Mouse (Mus musculus) c-Kit-positive CD71-positive TER-119-positive erythroid progenitor cells, embryonic 14.5 days (primary cell): ENCODE results near the gene Farsa.

Experiments used
- DNase-seq: peaks from one replicate; pipeline ENCODE4 v3.0.0-alpha.2; 2013; ENCODE audit warnings: low spot score

Farsa gene

DNA sequence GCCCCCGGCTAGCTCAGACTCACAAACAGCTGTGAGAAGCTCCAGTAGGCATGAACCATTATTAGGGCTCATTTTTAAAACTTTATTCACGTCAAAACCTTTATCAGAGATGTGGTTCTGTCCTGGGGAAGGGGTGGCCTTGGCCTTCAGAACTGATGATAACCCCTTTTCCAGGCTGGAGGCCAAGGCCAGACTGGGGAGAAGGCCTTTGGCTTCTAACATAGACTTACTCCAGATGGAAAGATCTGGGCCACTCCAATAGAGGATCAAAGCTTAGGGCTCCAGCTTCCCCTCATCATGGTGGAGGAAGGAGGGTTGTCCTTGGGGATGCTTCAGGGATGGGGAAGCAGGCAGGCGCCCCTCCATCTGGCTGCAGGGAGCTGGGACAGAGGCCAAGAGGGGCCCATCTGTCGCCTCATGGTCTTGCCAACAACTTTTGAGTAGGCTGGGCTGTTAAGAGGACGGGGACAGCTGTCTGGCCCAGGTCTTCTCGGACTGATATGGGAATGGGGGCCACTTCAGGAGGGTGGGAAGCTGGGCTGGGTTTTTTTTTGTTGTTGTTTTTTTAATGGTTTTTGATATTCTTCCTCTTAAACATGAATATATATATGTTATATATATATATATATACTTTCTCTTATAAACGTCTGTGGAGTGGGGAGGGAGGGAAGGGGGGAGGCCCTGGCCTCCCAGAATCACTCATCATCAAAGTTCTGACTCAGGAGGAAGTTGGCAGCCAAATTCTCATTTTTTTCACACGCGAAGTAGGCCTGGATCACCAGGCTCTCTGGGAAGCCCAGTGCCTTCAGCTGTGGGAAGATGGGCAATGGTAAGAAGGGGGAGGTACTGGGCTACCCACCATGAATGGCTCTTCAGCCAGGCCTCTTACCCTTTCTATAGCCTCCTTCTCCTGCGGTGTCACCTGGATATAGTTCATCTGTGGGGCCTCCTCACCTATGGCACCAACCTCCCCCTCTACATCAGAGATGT, 21.6 kb upstream of the Farsa start:
- DNase-seq: no peak

DNA sequence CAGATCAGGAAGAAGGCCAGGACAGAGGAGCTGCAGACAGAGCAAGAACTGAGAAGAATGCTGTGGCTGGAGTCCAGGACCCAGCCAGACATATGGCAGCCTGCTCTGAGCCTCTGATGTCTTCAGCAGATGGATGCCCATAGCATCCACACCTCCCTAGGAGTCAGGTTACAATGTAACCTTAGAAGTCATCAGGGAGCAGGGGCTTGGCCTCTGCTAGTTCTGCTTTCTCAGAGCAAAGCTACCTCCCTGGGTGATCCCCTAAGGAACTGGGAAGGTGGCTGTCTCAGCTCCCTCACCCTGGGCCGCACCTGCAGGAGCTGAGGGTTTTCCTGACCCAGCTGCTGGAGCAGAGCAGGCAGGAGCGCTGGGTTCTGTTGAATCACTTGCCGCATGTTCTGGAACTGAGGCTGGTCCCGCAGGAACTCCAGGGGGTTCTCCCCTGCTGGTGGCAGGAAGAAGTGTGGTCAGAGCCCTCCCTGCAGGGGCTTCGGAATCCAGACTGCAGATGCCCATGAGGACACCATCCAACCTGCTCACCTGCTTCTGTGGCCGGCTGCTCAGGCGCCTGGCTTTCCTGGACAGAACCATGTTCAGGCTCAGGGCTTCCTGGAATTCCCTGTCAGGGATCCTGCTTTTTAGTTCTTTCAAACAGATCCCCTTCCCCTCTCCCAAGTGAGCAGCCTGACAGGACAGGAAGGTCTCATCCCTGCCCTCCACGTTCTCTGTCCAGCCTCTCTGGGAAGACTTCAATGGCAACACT, 19.5 kb upstream of the Farsa start:
- no peak for DNase-seq

DNA sequence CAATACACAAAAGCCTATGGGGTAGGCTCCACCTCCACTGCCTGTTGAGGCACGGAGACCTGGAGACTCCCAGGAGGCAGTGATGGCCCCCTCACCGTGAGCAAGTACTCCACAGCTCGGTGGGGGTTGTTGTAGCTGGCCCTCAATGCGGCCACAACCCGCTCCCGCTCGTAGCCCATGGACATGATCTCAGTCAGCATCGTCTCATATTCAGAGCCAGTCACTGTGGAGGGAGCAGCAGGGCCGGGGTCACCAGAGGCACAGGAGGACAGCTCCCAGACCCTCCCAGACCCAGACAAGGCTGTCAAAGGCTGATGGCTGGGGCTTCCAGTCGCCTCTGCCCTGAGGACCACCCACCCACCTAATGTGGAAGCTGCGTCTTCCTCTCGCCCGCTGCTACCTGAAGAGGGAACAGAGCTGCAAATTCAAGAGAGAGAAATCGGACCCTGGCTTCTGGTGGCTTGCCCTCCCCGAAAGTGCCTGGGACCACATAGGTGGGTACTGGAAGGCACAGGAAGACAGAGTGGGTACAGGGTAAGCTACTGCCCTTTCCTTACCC, 18.8 kb upstream of the Farsa start:
- DNase-seq: no peak

DNA sequence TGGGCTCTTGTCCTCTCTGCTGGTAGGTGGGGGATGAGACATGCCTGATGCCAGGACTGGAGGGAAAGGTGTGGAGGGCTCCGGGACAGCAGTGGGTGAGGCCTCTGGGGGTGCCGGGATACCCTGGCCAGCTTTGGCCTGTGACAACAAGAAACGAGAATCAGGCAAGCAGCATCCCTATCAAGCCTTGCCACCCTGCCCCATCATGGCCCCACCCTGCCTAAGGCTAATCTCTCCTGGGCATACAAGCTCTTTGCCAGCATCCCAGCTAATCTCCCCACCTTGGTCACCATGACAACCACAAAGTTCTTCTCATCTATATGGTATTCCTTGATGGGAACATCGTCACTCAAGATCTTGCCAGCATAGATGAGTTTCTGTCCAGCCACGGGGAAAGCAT, 18.3 kb upstream of the Farsa start:
- peak; percentile 92 for DNase-seq

DNA sequence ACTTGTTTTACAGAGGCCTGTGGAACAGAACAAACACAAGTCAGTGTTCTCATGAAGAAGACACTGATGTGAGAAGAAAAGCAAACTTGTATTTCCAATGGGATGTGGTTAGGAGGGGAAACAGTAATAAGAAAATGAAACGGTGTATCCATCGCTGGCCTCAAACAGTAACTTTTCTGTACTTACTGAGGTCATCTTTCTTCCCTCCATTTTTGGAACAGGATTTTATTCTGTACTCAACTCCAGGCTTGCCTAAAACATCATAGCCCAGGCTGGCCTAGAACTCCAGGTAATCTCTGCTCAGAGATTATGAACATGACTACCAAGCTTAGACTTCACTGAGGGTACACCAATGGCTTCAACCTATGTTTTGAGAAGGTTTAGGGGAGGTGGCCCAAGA, 17.4 kb upstream of the Farsa start:
- DNase-seq: no peak

DNA sequence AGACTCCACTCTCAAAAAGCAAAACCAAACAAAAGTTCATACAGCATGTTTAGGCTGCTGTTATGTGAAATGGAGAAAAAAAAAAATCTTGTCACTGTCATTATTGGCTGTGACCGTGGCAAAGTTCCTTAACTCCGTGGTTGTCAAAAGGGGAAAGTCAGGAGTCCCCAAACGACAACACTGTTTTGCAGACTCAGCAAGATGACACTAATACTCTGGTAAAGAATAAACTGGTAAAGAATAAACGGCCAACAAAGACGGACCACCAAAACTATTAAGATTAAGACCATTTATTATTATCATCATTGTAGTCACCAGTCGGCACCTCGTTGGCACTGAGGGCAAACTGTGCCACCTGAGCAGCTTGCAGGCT, 16.9 kb upstream of the Farsa start:
- DNase-seq: no peak

DNA sequence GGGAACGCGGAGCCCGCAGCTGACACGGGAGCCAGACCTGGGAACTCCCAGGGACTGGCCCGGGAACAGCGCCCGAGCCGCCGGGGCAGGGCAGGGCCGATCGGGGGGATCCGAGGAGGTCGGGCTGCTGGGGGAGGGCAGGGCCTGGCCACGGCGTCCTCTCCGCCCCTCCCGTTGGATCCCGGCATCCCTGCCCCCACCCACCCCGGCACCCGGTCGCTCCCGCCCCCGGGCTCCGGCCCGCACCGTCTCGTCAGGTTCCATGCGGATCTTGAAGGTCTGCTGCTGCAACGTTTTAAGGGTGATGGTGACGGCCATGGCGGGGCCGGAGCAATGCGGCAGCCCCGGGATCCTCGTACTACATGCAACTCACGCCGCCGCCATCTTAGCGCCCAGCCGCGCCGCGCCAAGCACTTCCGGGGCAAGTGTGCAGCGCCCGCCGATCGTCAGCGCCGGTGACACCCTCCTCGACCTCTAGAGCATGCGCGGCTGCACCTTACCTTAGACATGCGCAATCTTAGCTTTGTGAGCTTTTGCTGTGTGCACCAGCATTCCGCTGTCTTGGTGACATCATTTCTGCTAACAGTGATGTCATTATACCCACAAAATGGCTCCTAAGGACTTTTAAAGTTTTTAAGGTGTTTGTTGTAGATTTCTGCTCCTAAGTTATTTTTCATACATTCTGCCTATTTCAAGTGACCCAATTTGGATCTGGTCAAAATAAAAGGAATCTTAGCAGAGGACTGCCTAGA, 16.4 kb upstream of the Farsa start, which contains the start of gene Rad23a:
TSS of gene Rad23a (minus strand) at position 418 of the 752 bp plus-strand sequence.
- DNase-seq: peak; percentile 94

DNA sequence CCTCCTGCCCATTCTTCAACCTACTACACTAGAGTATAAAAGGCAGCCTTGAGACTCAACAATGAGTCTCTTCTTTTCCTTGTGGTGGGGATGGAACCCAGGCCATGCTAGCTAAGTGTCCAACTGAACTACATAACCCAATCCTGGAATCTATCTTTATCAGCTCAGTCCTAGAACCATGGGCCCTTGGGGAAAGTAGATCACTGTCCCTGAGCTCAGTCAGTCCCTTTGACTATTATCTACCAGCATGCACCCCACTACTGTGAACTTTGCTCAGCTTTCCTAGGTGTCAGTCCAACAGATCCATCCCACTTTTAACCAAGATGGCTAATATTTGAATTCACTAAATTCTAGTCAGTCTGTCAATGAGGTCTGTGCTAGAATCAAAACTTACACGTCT, 15.3 kb upstream of the Farsa start:
- no peak for DNase-seq

DNA sequence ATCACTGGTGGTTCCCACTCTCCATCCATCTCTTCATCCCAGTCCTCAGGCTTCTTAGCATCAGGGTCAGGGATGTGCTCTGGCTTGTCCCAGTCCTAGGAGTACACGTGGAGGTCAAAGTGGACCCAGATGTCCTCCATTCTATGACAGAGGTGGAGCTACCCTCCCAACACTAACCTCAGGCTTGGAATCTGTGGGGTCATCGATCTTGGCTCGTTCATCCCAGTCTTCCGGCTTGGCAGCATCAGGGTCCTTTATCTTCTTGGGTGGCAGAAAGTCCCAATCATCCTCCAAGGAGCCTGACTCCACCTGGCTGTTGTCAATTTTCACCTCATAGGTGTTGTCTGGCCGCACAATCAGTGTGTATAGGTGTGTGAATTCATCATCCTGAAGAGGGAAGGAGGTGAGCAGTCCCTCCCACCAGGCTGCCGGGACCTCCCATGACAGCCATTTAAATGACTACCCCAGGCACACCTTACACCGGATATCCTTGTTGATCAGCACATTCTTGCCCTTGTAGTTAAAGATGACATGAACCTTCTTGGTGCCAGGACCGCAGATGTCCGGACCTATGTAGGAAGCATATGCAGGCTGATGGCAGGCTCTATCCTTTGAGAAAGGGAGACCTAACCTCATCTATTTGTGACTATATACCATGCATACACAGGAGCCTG, 12.3 kb upstream of the Farsa start:
- DNase-seq: no peak

DNA sequence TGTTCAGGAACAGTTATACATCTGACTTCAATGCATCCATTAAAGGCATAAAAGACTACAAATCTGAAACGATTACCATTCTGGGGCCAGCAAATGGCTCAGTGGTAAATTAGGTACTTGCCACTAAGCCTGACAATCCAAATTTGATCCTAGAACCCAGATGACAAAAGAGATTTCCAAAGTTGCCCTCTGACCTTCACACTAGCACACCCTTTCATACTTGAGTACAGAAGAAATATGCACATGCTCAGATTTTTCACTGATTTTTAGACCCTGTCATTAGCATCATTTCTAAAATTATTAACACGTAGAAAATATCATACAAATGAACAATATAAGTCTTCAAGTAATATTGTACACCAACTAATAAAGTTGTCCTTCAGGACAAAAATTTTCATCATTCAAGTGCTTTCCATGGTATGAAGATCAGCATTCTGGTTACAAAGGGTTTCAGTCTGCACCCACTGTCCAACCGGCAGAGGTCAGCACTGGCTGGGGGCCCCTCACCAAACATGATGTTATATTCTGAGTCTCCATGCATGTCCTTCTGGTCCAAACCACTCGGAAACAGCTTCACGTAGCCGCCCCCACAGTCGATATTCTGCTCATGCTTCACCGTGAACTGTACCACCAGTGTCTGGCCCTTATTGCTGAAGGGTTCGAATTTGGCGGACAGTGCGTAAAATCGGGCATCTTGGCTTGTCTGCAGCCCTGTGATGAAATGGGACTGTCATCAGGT, 11.3 kb upstream of the Farsa start:
- DNase-seq: no peak

DNA sequence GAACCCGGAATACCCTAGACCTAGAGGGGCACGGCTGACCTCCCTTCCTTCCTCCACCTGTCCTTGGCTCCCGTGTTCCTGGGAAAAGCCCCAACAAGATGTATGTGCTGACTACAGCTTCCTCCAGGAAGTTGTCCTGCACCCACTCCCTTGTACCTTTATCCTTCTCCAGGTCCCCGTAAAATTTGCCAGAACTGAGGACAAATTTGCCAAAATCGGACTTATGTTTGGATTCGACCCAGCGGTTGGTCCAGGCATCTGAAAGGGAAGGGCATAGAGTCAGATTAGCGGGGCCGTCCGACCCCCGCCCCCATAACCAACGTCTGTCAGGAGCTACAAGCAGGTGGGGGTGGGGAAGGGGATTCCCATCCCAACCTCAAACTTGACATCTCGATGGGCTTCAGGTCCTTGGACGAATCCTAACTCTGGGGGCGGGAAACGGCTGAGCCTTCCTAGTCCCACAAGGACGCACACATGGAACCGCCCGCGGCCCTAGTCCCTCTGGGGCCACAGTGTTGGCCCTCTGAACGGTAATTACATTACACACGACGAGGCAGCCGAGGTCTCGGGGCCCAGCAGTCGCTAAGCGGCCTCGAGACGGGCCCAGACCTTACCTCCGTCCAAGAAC, 10.6 kb upstream of the Farsa start:
- DNase-seq: no peak

DNA sequence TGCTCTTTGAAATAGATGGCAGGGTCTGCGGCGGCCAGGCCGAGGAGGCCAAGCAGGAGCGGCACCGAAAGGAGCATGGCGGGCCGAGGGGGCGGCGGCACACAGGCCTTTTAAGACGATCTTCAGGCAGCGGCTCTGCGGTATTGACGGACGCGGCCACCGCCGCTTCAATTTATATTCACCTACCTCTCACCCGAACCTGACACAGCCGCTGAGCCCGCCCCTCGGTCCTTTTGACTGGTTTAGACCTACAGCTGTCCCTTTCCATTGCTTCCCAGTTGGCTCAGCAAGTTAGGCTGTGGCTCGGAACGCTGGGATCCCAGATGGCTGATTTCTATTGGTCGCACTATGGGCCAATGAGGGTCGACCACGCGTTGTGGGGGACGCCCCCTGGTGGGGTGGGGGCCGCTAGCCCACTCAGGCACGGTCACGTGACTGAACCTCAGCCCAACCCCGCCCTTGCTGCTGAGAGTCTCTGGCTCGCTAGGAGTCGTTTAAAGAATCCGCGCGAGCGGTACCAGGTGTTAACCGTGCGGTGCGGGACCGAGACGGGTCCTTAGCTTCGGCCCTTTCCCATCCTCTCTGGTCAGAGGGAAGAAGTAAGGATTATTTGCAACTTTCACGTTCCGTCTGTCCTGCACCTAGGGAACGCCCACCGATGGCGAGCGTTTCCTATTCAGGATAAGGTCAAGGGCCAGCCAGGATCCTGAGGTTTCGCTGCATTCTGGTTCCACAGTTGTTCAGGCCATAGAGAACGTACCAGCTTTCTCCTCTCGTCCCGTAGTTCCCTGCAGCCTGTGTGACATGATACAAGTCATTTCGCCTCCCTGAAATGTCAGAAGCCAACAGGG, 9.8 kb upstream of the Farsa start, which contains the start of gene Calr:
TSS of gene Calr (minus strand) at position 213 of the 851 bp plus-strand sequence.
- DNase-seq: peak; percentile 100

DNA sequence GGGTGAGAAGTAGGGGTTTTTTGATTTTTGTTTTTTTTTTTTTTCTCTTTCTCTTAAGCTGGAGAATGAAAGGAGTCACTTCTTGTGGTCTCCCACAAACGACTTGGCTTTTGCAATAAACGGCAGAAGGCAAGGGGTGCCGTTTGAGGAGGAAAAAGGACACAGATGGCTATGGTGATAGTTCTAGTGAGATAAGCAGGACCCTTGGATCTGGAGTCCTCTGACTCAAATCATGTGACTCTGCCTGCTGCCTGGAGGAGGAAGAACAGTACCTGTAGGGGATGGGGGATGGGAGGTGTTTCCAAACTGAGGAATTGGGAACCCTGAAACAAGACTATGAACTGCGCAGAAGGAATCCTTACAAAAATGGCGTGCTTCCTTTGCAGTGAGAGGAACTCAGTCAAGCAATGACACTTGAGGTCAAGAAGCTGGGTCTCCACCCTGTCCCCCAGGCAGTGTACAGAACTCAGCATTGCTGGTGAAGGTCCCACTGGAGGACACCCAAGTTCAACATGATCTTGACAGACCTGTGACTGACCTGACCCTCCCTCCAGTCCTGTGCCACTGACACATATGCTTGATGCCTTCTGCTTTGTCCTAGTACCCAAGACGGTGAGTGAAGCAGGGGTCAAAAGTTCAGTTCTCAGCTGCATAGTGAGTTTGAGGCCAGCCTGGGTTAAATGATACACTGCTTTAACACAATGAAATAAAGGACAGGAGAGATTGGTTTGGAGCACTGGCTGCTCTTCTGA, 8.9 kb upstream of the Farsa start:
- no peak for DNase-seq

DNA sequence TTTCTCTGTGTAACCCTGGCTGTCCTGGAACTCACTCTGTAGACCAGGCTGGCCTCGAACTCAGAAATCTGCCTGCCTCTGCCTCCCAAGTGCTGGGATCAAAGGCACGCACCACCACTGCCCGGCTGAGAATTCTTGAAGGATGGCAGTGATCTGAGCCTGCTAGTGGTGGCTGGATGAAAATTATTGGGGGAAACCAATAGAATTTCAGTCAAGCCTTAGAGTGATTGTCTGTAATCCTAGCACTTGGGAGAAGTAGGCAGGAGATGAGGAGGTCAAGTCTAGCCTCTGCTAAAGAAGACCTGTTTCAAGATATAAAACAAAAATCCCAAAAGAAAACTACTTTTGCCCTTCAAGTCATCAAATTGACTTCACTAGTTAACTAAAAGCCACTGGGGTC, 355 bp upstream of the Farsa start:
- DNase-seq: no peak

DNA sequence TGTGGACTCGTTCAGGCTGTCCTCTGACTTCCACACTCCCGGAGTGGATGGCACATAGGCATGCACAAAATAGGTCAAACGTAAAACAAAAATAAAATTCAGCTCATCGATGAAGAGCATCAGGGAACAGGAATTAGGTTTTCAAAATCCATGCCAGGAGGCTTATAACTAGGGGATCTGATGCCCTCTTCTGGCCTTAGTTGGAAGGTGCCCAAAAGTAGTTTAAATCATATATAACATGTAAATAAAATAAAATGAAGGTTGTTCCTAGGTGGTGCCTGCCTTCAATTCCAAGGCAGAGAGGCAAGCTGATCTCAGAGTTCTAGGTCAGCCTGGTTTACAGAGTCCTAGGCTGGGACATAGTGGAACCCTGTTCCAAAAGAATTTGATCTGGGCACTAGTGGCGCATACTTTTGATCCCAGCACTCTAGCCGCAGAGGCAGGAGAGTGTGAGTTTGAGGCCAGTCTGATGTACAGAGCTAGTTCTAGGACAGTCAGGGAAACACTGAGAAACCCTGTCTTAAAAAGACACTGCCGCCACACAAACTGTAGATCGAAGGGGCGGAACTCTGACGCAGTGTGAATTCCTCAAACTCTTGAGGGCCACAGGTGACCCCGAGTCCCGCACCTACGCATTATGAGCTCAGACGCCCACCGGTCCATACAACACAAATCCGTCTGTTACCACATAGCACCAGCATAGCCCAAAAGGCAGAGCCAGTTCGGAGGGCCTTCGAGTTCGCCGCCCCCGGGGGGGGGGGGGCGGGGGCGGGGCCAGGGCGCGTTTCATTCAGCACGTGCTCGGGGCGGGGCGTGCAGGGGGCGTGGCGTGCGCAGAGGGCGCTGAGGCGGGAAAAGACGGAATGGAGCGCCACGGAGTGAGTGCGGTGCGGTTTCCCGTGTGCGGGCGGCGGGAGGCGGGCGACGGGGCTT, 14.9 kb downstream of the Farsa start, which contains the start of gene Syce2:
TSS of gene Syce2 (plus strand) at position 736 of the 933 bp plus-strand sequence.
- peak; percentile 79 for DNase-seq

DNA sequence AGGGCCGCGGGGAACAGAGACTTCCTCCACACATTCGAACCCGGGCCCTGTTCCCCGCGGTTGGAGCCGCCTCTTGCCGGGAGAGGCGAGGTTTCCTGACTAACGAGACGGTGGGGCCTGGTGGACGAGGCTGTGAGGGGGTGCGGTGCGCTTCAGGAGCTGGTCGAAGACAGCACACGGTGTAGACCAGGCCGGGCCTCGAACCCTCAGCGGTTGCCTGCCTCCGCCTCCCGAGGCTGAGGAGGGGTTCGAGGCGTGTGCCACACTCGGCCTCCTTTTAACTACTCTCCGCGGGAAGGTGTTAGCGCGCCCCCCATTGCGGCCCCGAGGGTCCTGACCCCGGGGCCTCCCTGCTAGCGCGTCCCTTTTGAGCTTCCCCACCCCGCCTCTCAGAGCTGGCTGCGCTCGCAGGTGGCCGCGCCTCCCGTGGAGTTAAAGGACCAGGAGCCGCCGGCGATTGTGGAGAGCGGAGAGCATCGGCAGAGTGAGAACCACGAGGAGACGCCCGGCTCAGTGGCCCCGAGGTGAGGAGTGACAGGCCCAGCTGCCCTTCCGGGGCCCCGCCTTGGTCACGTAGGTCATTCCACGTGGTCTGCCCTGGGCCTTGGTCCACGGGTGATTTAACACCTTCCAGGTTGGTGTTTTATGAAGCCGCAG, 15.6 kb downstream of the Farsa start:
- DNase-seq: peak; percentile 57

DNA sequence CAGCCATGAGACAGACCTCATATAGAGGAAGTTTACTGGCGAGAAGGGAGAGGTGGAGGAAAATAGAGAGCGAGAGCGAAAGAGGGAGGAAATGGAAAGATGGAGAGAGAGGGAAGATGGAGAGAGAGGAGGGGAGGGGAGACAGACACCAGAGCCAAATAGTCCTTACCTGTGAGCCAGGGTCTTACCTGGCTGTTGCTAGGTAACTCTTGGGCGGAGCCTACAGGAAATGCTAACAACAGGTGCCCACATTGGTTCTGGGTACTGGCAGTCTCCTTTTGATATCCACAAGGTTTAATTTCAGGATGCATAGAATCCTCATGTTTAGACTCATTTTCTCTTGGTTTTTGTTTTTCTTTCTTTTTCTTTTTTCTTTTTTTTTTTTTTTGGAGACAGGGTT, 16.2 kb downstream of the Farsa start:
- no peak for DNase-seq
